Mouse (Mus musculus) midbrain, embryonic 16.5 days (tissue): ENCODE measurements around the gene Trpc2. TPM values are rescaled to one million over a fixed set of nuclear protein-coding genes. Genes with fewer than 3 reads are reported as not detected.

Experiments
- ATAC-seq: fragments of 200-750 bp; cut with Nextera tagmentation; 2 replicates; pipeline ENCODE4 v1.8.0; 2017; ENCODE audit warnings: moderate TSS enrichment
- H3K27ac ChIP-seq: fragments of 300-500 bp; sonication (generic); 2 replicates; pipeline ENCODE4 v1.5.1; 2014; ENCODE audit warnings: mild to moderate bottlenecking, low read length, mixed read lengths
- H3K27me3 ChIP-seq: fragments of 300-500 bp; sonication (generic); 2 replicates; pipeline ENCODE4 v1.6.1; 2014; ENCODE audit warnings: low read depth, low read length, mixed read lengths; ENCODE audit not compliant: control insufficient read depth, insufficient read depth
- H3K36me3 ChIP-seq: fragments of 300-500 bp; sonication (generic); 2 replicates; pipeline ENCODE4 v1.6.1; 2014; ENCODE audit warnings: mild to moderate bottlenecking, low read length, moderate library complexity, mixed read lengths; ENCODE audit not compliant: control insufficient read depth, insufficient read depth
- H3K4me1 ChIP-seq: fragments of 300-500 bp; sonication (generic); 2 replicates; pipeline ENCODE4 v1.6.1; 2014; ENCODE audit warnings: mild to moderate bottlenecking, low read length, mixed read lengths; ENCODE audit not compliant: control insufficient read depth, insufficient read depth
- H3K4me2 ChIP-seq: fragments of 300-500 bp; sonication (generic); 2 replicates; pipeline ENCODE4 v1.6.1; 2014; ENCODE audit warnings: mild to moderate bottlenecking, low read length, mixed read lengths
- H3K4me3 ChIP-seq: fragments of 300-500 bp; sonication (generic); 2 replicates; pipeline ENCODE4 v1.5.1; 2014; ENCODE audit warnings: low read depth, mild to moderate bottlenecking, low read length, moderate library complexity, mixed read lengths
- H3K9ac ChIP-seq: fragments of 300-500 bp; sonication (generic); 2 replicates; pipeline ENCODE4 v1.6.1; 2014; ENCODE audit warnings: low read depth, low read length, mixed read lengths
- H3K9me3 ChIP-seq: fragments of 300-500 bp; sonication (generic); replicated peaks from 2 replicates; pipeline ENCODE4 v1.6.1; 2014; ENCODE audit warnings: mild to moderate bottlenecking, low read length, mixed read lengths; ENCODE audit not compliant: control insufficient read depth, poor library complexity, severe bottlenecking
- WGBS: fragments of 180-500 bp; shearing (Covaris S2); extraction: QIAGEN DNeasy Blood & Tissue Kit; methylation state at CpG from one replicate; pipeline ENCODE4 v1.1.7; 2014; 5-methylcytosine and 5-hydroxymethylcytosine counted together
- polyA plus RNA-seq: library from polyadenylated mRNA; unstranded; fragments of >200 nt; fragmentation: Nextera tagmentation; extraction: Ambion mirVana; gene quantifications from 2 replicates; pipeline ENCODE4 v1.2.1, GENCODE M21; 2015

Gene Trpc2
- polyA plus RNA-seq, 1 experiment from 2014 or later: not detected

- Histone ChIP-seq H3K4me1 (no peaks in the 10 kb centered on the region), H3K27me3 (no peaks in the 10 kb centered on the region), H3K4me2 (no peak overlapping the region), H3K36me3 (peaks cover 25% of the 10 kb centered on the region), H3K9ac (no peak overlapping the region), H3K4me3 (no peak overlapping the region), H3K27ac (no peak overlapping the region), H3K9me3 (no peaks in the 10 kb centered on the region)
- ATAC-seq: no peak
- WGBS: 98% methylated on average over 5 of the region's 5 CpGs
These were observed 55.0 kb downstream of the Trpc2 start for GRCm38 (mm10) chr7:102137898-102138297.

Other genes starting within 250 kb of the Trpc2 start
- 4.2 and 10.2 TPM in 2 replicates for gene Inppl1, start 244.9 kb upstream of the Trpc2 start, polyA plus RNA-seq
- gene Folr2, start 225.9 kb upstream of the Trpc2 start, polyA plus RNA-seq: 1.0 and 1.1 TPM in 2 replicates
- 71.6 and 79.9 TPM in 2 replicates for gene Anapc15, start 219.4 kb upstream of the Trpc2 start, polyA plus RNA-seq
- gene Folr1, start 212.3 kb upstream of the Trpc2 start, polyA plus RNA-seq: 23.7 and 24.2 TPM in 2 replicates
- gene Lamtor1, start 177.2 kb upstream of the Trpc2 start, polyA plus RNA-seq: 138 and 144 TPM in 2 replicates
- 0.21 and 0.35 TPM in 2 replicates for gene Tomt, start 176.8 kb upstream of the Trpc2 start, polyA plus RNA-seq
- 11.6 and 13.4 TPM in 2 replicates for gene Lrrc51, start 149.2 kb upstream of the Trpc2 start, polyA plus RNA-seq
- 37.8 and 47.3 TPM in 2 replicates for gene Numa1, start 149.0 kb upstream of the Trpc2 start, polyA plus RNA-seq
- 4.1 and 4.9 TPM in 2 replicates for gene Il18bp, start 64.4 kb upstream of the Trpc2 start, polyA plus RNA-seq
- gene Rnf121, start 17.6 kb upstream of the Trpc2 start, polyA plus RNA-seq: 36.1 and 36.6 TPM in 2 replicates
- 28.7 and 31.5 TPM in 2 replicates for gene Xndc1, start 17.6 kb upstream of the Trpc2 start, polyA plus RNA-seq
- gene Xntrpc, start 17.4 kb upstream of the Trpc2 start, polyA plus RNA-seq: 1.1 and 1.3 TPM in 2 replicates
- 0.25 and 0.57 TPM in 2 replicates for gene Art1, start 18.6 kb downstream of the Trpc2 start, polyA plus RNA-seq
- 0.17 TPM in 1 of 2 replicates, not detected in the other for gene Art5, start 26.4 kb downstream of the Trpc2 start, polyA plus RNA-seq
- gene Chrna10, start 33.7 kb downstream of the Trpc2 start, polyA plus RNA-seq: not detected in 2 replicates
- gene Nup98, start 127.1 kb downstream of the Trpc2 start, polyA plus RNA-seq: 19.9 and 21.2 TPM in 2 replicates
- gene Pgap2, start 127.1 kb downstream of the Trpc2 start, polyA plus RNA-seq: 57.8 and 61.3 TPM in 2 replicates
- gene Rhog, start 172.9 kb downstream of the Trpc2 start, polyA plus RNA-seq: 12.8 and 14.6 TPM in 2 replicates
- gene Stim1, start 184.7 kb downstream of the Trpc2 start, polyA plus RNA-seq: 10.2 and 12.5 TPM in 2 replicates